Mouse (Mus musculus) kidney, postnatal 36 days (tissue): ENCODE measurements around the gene Slc5a5.
"Not testable (repeated sequence)": the region's sequence is repeated elsewhere in the genome, so short reads cannot be mapped to it uniquely, and the experiment has no call there.

Experiments used
- DNase-seq, 2 experiments: peaks; one replicate each; pipeline ENCODE4 v3.0.0; 2021 to 2022; ENCODE audit warnings: mixed read lengths in 2 of 2

Slc5a5 gene

GRCm38 (mm10) chr8:70902211-70902610 lies 9.7 kb upstream of the Slc5a5 start:
- peak; percentile 26 to 52 for DNase-seq

- no peak for DNase-seq
Observed at GRCm38 (mm10) chr8:70900872-70901387, 8.4 kb upstream of the Slc5a5 start.

- no peak for DNase-seq
Observed at GRCm38 (mm10) chr8:70899226-70899625, 6.7 kb upstream of the Slc5a5 start.

GRCm38 (mm10) chr8:70898661-70899198 lies 6.2 kb upstream of the Slc5a5 start:
- no peak for DNase-seq

GRCm38 (mm10) chr8:70897681-70898413 lies 5.3 kb upstream of the Slc5a5 start:
- peak; percentile 81 to 92 for DNase-seq

GRCm38 (mm10) chr8:70897021-70897680 lies 4.6 kb upstream of the Slc5a5 start, which contains the start of gene Rpl18a:
Rpl18a (minus strand) TSS chr8:70897412.
- peak; percentile 96 to 99 for DNase-seq

GRCm38 (mm10) chr8:70896316-70897020 lies 3.9 kb upstream of the Slc5a5 start:
- DNase-seq, result no peak

GRCm38 (mm10) chr8:70895571-70896259 lies 3.2 kb upstream of the Slc5a5 start:
- DNase-seq, result not testable (repeated sequence)

GRCm38 (mm10) chr8:70894771-70895545 lies 2.4 kb upstream of the Slc5a5 start:
- DNase-seq, result no peak

GRCm38 (mm10) chr8:70894385-70894720 lies 1.8 kb upstream of the Slc5a5 start:
- DNase-seq, result no peak

GRCm38 (mm10) chr8:70893656-70894384 lies 1.3 kb upstream of the Slc5a5 start:
- DNase-seq, result peak; percentile 79 to 91

GRCm38 (mm10) chr8:70892896-70893655 lies 519 bp upstream of the Slc5a5 start:
- DNase-seq, result no peak

- peak; percentile 73 to 83 for DNase-seq
Observed at GRCm38 (mm10) chr8:70891356-70891755, 1.2 kb downstream of the Slc5a5 start.

GRCm38 (mm10) chr8:70890656-70891055 lies 1.9 kb downstream of the Slc5a5 start:
- peak; percentile 34 to 50 for DNase-seq

GRCm38 (mm10) chr8:70887669-70888068 lies 4.9 kb downstream of the Slc5a5 start:
- DNase-seq, result peak in 1 of 2 experiments; percentile 68

GRCm38 (mm10) chr8:70885612-70886011 lies 6.9 kb downstream of the Slc5a5 start:
- peak in 1 of 2 experiments; percentile 65 for DNase-seq

- DNase-seq, result no peak
Observed at GRCm38 (mm10) chr8:70884683-70885082, 7.9 kb downstream of the Slc5a5 start.

GRCm38 (mm10) chr8:70884186-70884585 lies 8.4 kb downstream of the Slc5a5 start:
- DNase-seq, result no peak

- no peak for DNase-seq
Observed at GRCm38 (mm10) chr8:70880546-70880945, 12.0 kb downstream of the Slc5a5 start.

GRCm38 (mm10) chr8:70880126-70880525 lies 12.4 kb downstream of the Slc5a5 start:
- DNase-seq, result peak in 1 of 2 experiments; percentile 66
